Mouse (Mus musculus): ENCODE measurements at regions not wholly inside any gene's neighbourhood (a gene's known extent, or its start where the extent isn't known, plus 50 kb on each side); places are given as distances from the start of the nearest gene placed in this dataset.
A peak's percentile ranks its signal among the peaks of the same experiment; 100 is the strongest.

- peaks cover 37% of the 10 kb centered on the region for H3K4me1 ChIP-seq
- ATAC-seq (replicated peaks), result no peak
- peak overlapping the region; percentile 21 for H3K4me3 ChIP-seq
- no peaks in the 10 kb centered on the region for H3K27me3 ChIP-seq (replicated peaks)
- no peaks in the 10 kb centered on the region for H3K36me3 ChIP-seq (replicated peaks)
- 3% methylated on average over 30 of the region's 30 CpGs for WGBS
- H3K9me3 ChIP-seq, result no peaks in the 10 kb centered on the region
- H3K4me2 ChIP-seq, result peak overlapping the region; percentile 64
- peak overlapping the region; percentile 98 for H3K27ac ChIP-seq
- peak overlapping the region; percentile 34 for H3K9ac ChIP-seq
These were observed 123.9 kb downstream of the Tmem161b start for GRCm38 (mm10) chr13:84345791-84346511.

GRCm38 (mm10) chr13:84346569-84346968, 124.5 kb downstream of the Tmem161b start:
- 0% methylated on average over 2 of the region's 2 CpGs for WGBS
- H3K27me3 ChIP-seq (replicated peaks), result no peaks in the 10 kb centered on the region
- H3K9me3 ChIP-seq, result no peaks in the 10 kb centered on the region
- H3K4me3 ChIP-seq, result peak overlapping the region; percentile 21
- peak overlapping the region; percentile 34 for H3K9ac ChIP-seq
- H3K4me1 ChIP-seq, result peaks cover 37% of the 10 kb centered on the region
- no peak for ATAC-seq (replicated peaks)
- H3K27ac ChIP-seq, result peak overlapping the region; percentile 98
- no peaks in the 10 kb centered on the region for H3K36me3 ChIP-seq (replicated peaks)
- H3K4me2 ChIP-seq, result peak overlapping the region; percentile 64

DNA sequence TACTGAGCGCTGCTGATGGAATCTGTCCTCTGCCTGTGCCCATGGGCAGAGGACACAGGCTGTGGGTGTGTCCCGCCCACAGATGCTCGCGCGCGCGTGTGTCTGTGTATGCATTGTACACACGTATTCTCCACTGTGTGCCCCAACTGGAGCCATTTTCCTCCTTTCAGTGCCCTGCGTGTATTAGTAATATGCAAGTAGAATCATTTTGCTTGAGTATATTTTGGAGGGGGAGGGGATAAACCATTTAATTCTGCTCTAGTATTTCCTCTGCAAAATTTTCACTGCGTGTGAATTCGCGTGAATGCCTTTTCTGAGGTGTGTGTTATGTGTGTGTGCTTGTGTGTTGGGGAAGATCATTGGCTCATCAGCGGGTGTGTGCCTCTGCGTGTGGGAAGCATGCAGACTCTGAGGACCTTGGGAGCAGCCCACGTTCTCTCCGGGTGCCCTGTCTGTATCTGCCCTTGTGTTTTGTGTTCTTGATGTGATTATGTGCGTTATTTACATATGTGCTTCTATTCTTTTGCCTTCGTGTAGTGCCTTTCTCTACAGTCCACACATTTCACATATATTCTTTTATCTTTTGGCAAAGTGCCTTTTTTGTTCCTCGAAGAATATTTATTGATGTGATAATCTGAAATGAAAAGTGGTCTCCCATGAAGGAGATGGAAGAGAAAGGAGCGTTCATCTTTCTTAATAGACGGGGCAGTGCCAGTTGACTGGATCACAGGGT, 125.3 kb downstream of the Tmem161b start:
- Histone ChIP-seq H3K27me3 (replicated peaks) (no peaks in the 10 kb centered on the region), H3K9ac (peak overlapping the region; percentile 57), H3K4me2 (peak overlapping the region; percentile 64), H3K4me3 (peak overlapping the region; percentile 46), H3K4me1 (peaks cover 37% of the 10 kb centered on the region), H3K9me3 (no peaks in the 10 kb centered on the region), H3K27ac (peak overlapping the region; percentile 98), H3K36me3 (replicated peaks) (no peaks in the 10 kb centered on the region)
- ATAC-seq (replicated peaks), result peak; percentile 60
- under 1% methylated on average over 21 of the region's 21 CpGs for WGBS

GRCm38 (mm10) chr13:84347914-84348700, 126.0 kb downstream of the Tmem161b start:
- H3K27me3 ChIP-seq (replicated peaks), result no peaks in the 10 kb centered on the region
- no peaks in the 10 kb centered on the region for H3K36me3 ChIP-seq (replicated peaks)
- peak overlapping the region; percentile 98 for H3K27ac ChIP-seq
- H3K9ac ChIP-seq, result peak overlapping the region; percentile 67
- under 1% methylated on average over 34 of the region's 34 CpGs for WGBS
- peak; percentile 98 for ATAC-seq (replicated peaks)
- peak overlapping the region; percentile 46 for H3K4me3 ChIP-seq
- peaks cover 37% of the 10 kb centered on the region for H3K4me1 ChIP-seq
- H3K9me3 ChIP-seq, result no peaks in the 10 kb centered on the region
- peak overlapping the region; percentile 64 for H3K4me2 ChIP-seq

DNA sequence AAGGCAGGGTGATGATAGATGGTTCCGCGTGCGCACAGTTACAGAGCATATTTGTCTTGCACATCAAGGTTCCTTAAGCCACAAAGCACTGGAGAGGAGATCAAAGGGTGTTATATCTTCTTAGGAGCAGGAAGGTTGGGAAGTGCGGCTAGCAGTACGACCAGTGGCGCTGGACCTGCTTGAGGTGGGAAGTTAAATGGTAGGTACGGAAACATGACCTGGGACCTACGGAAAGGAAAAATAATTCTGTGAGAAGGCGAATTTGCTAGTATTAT, 126.5 kb downstream of the Tmem161b start:
- peak overlapping the region; percentile 67 for H3K9ac ChIP-seq
- peak overlapping the region; percentile 64 for H3K4me2 ChIP-seq
- no peaks in the 10 kb centered on the region for H3K27me3 ChIP-seq (replicated peaks)
- H3K27ac ChIP-seq, result peak overlapping the region; percentile 98
- no peaks in the 10 kb centered on the region for H3K36me3 ChIP-seq (replicated peaks)
- WGBS, result under 1% methylated on average over 9 of the region's 9 CpGs
- no peaks in the 10 kb centered on the region for H3K9me3 ChIP-seq
- ATAC-seq (replicated peaks), result peak; percentile 12
- H3K4me1 ChIP-seq, result peaks cover 37% of the 10 kb centered on the region
- H3K4me3 ChIP-seq, result peak overlapping the region; percentile 46

DNA sequence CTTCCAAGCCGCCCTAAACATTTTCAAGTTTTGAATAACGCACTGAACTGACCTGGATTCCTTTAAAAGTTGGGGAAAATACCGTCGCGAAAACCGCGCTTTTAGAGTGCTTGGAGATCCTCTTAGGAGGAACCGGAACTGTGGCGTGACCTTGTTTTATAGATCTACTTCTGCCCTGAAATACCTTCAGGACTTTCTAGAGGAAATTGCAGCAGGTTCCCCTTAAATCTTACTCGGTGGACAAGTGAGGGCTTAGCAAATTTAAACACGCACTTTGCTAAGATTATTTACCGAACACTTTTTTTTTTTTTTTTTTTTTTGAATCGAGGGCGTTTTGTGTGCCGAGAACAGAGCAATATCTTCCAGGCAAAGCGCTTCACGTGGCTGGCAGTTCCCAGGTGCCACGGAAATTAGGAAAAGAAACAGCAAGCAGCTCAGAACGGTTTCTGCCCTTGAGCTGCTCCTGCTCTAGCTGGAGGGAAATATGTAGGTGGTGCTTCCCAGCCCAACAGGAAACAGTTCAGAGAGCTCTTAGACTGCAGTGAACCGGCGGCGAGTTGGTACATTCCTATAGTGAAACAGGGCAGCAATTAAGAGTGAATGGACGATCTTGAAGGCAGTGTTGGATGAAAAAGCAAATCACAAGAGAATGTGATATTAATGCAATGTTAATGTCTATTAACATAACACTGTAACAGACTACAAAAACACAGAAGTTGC, 127.1 kb downstream of the Tmem161b start:
- Histone ChIP-seq H3K27ac (peak overlapping the region; percentile 98), H3K9ac (peak overlapping the region; percentile 67), H3K4me1 (peaks cover 35% of the 10 kb centered on the region), H3K9me3 (no peaks in the 10 kb centered on the region), H3K4me2 (peak overlapping the region; percentile 64), H3K27me3 (replicated peaks) (no peaks in the 10 kb centered on the region), H3K36me3 (replicated peaks) (no peaks in the 10 kb centered on the region), H3K4me3 (peak overlapping the region; percentile 46)
- under 1% methylated on average over 23 of the region's 23 CpGs for WGBS
- ATAC-seq (replicated peaks), result no peak; the same call in 1 of the 2 replicates

DNA sequence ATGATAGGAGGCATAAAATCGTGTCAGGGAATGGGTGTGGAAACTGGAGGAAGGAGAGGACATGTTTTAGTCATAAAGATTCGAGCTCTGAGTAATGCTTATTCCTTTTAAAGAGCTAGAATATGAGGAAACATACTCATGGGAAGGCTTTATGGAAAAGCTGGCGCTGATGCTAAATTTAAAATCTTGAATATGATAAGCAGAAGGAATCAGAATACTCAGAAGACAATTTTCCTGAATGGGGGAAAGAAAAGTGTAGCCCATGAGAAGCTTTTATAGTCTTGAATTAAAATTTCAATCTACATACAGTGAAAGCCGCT, 127.6 kb downstream of the Tmem161b start:
- Histone ChIP-seq H3K9me3 (no peaks in the 10 kb centered on the region), H3K9ac (peak overlapping the region; percentile 67), H3K36me3 (replicated peaks) (no peaks in the 10 kb centered on the region), H3K27me3 (replicated peaks) (no peaks in the 10 kb centered on the region), H3K4me2 (peak overlapping the region; percentile 64), H3K27ac (peak overlapping the region; percentile 98), H3K4me1 (peaks cover 33% of the 10 kb centered on the region), H3K4me3 (peak overlapping the region; percentile 46)
- 26% methylated on average over 4 of the region's 4 CpGs for WGBS
- no peak for ATAC-seq (replicated peaks)

DNA sequence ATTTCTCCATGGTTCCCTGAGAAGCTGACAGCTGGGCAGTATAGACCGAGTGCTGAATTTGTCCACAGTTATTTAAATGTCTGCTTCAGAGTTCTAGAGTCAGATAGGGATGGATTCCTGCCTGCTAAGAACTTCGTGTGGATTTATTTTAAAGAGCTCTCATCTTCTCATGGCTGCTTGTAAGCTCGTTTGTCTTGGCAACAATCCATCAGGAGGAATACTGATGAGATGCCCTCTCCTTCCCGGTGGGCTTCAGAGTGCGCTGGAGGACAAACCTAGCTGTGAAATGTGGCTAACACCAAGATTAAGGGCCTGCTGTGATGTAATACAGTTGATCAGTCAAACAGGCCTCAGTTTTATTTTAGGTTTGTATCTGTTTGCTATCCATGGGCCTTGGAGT, 128.7 kb downstream of the Tmem161b start:
- 32% methylated on average over 5 of the region's 5 CpGs for WGBS
- Histone ChIP-seq H3K27ac (peak overlapping the region; percentile 98), H3K36me3 (replicated peaks) (no peaks in the 10 kb centered on the region), H3K27me3 (replicated peaks) (no peaks in the 10 kb centered on the region), H3K4me1 (peaks cover 25% of the 10 kb centered on the region), H3K4me2 (no peak overlapping the region), H3K9ac (no peak overlapping the region), H3K9me3 (no peaks in the 10 kb centered on the region), H3K4me3 (no peak overlapping the region)
- no peak for ATAC-seq (replicated peaks)

DNA sequence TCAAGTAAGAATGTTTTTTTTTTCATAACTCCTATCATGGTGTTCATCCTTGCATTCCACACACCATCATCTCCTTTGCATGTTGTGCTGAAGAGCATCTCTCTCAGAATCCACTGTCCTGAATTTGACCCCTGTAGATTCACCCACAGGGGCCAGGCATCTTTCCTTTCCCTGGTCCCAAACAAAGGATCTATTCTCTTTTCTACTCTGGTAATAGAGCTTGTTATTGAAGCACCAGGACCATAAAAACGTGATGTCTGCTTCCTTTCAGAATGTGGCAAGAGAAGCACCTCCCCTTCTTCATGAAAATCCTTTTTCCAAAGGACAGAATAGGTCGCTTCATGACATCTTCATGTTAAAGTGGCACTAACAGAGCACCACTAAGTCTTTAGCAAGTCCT, 134.4 kb downstream of the Tmem161b start:
- Histone ChIP-seq H3K27me3 (replicated peaks) (no peaks in the 10 kb centered on the region), H3K9ac (no peak overlapping the region), H3K4me3 (no peak overlapping the region), H3K9me3 (no peaks in the 10 kb centered on the region), H3K4me2 (no peak overlapping the region), H3K36me3 (replicated peaks) (no peaks in the 10 kb centered on the region), H3K4me1 (no peaks in the 10 kb centered on the region), H3K27ac (no peak overlapping the region)
- ATAC-seq (replicated peaks), result no peak
- 40% methylated on average over 2 of the region's 2 CpGs for WGBS

DNA sequence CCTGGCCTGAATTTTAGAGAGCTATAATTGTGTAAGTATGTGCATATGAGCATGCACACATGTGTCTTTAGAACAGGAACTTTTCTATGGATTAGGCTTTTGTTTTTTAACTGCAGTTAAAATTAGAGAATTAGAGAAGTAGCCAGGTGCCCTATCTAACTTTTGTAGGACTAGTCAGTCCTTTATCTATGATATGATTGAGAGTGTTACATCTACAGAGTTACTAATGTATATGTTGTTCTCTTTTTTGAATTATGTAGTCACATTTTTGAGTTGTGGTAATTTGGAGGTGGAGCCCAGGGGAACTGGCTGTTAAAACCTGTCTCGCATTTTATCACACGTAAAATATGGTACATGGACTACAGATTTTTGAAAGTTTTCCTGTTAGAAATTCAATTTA, 138.4 kb downstream of the Tmem161b start:
- H3K27me3 ChIP-seq (replicated peaks), result no peaks in the 10 kb centered on the region
- H3K4me3 ChIP-seq, result no peak overlapping the region
- no peaks in the 10 kb centered on the region for H3K4me1 ChIP-seq
- ATAC-seq (replicated peaks), result no peak
- H3K36me3 ChIP-seq (replicated peaks), result no peaks in the 10 kb centered on the region
- H3K27ac ChIP-seq, result no peak overlapping the region
- no peaks in the 10 kb centered on the region for H3K9me3 ChIP-seq
- no peak overlapping the region for H3K9ac ChIP-seq
- WGBS, result 98% methylated on average over 2 of the region's 2 CpGs
- no peak overlapping the region for H3K4me2 ChIP-seq

GRCm38 (mm10) chr13:84364069-84364468, 142.0 kb downstream of the Tmem161b start:
- Histone ChIP-seq H3K4me2 (no peak overlapping the region), H3K9me3 (no peaks in the 10 kb centered on the region), H3K36me3 (replicated peaks) (no peaks in the 10 kb centered on the region), H3K27me3 (replicated peaks) (no peaks in the 10 kb centered on the region), H3K27ac (no peak overlapping the region), H3K9ac (no peak overlapping the region), H3K4me1 (no peaks in the 10 kb centered on the region), H3K4me3 (no peak overlapping the region)
- ATAC-seq (replicated peaks), result no peak
- 93% methylated on average over 4 of the region's 4 CpGs for WGBS

DNA sequence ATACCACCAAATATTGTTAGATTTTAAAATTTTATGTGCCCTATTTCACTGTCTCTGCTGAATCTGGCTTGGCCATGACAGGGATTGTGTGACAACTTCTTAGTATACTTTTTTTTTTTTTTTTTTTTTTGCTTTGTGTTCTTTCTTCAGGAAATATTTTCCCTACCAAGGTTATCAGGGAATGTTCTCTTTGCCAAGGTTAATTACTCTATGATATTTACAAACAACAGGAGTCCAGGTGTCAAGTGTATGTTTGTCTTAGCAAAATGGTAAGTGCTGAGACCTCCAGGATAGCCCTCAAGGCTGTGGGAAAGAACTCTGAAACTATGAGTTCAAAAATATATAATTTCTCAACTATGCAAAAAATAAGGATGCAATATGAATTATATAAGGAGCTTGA, 143.4 kb downstream of the Tmem161b start:
- Histone ChIP-seq H3K27ac (no peak overlapping the region), H3K4me1 (no peaks in the 10 kb centered on the region), H3K4me2 (no peak overlapping the region), H3K9ac (no peak overlapping the region), H3K4me3 (no peak overlapping the region), H3K27me3 (replicated peaks) (no peaks in the 10 kb centered on the region), H3K9me3 (no peaks in the 10 kb centered on the region), H3K36me3 (replicated peaks) (no peaks in the 10 kb centered on the region)
- ATAC-seq (replicated peaks), result no peak
